Mouse (Mus musculus) lung, embryonic 15.5 days (tissue): Measurements from ENCODE around the gene Lair1. TPM values are rescaled to one million over a fixed set of nuclear protein-coding genes. Genes with fewer than 3 reads are reported as not detected.

Experiments used
- ATAC-seq: fragments of 200-750 bp; cut with Nextera tagmentation; 2 replicates; pipeline ENCODE4 v1.8.0; 2017; ENCODE audit warnings: moderate number of reproducible peaks, borderline replicate concordance; ENCODE audit not compliant: low FRiP score, low TSS enrichment; ENCODE audit errors: extremely low read depth
- H3K27ac ChIP-seq: fragments of 300-500 bp; sonication (generic); 2 replicates; pipeline ENCODE4 v1.5.1; 2015; ENCODE audit warnings: moderate library complexity, mild to moderate bottlenecking, inconsistent platforms
- H3K27me3 ChIP-seq: fragments of 300-500 bp; sonication (generic); 2 replicates; pipeline ENCODE4 v1.6.1; 2015; ENCODE audit warnings: inconsistent platforms
- H3K36me3 ChIP-seq: fragments of 300-500 bp; sonication (generic); 2 replicates; pipeline ENCODE4 v1.6.1; 2015; ENCODE audit warnings: inconsistent platforms
- H3K4me1 ChIP-seq: fragments of 300-500 bp; sonication (generic); 2 replicates; pipeline ENCODE4 v1.6.1; 2015; ENCODE audit warnings: inconsistent platforms
- H3K4me2 ChIP-seq: fragments of 300-500 bp; sonication (generic); 2 replicates; pipeline ENCODE4 v1.6.1; 2015; ENCODE audit warnings: inconsistent platforms, mild to moderate bottlenecking, moderate library complexity
- H3K4me3 ChIP-seq: fragments of 300-500 bp; sonication (generic); 2 replicates; pipeline ENCODE4 v1.5.1; 2015; ENCODE audit warnings: mild to moderate bottlenecking, inconsistent platforms
- H3K9ac ChIP-seq: fragments of 300-500 bp; sonication (generic); 2 replicates; pipeline ENCODE4 v1.6.1; 2015; ENCODE audit warnings: inconsistent platforms
- H3K9me3 ChIP-seq: fragments of 300-500 bp; sonication (generic); 2 replicates; pipeline ENCODE4 v1.6.1; 2016; ENCODE audit warnings: inconsistent platforms
- WGBS: fragments of 180-500 bp; shearing (Covaris S2); methylation state at CpG from one replicate; pipeline ENCODE4 v1.1.7; 2015; 5-methylcytosine and 5-hydroxymethylcytosine counted together
- polyA plus RNA-seq: library from polyadenylated mRNA; unstranded; fragments of >200 nt; fragmentation: Nextera tagmentation; extraction: Ambion mirVana; gene quantifications from 2 replicates; pipeline ENCODE4 v1.2.1, GENCODE M21; 2015

The Lair1 gene
- polyA plus RNA-seq, result 0.72 and 1.2 TPM in 2 replicates

DNA sequence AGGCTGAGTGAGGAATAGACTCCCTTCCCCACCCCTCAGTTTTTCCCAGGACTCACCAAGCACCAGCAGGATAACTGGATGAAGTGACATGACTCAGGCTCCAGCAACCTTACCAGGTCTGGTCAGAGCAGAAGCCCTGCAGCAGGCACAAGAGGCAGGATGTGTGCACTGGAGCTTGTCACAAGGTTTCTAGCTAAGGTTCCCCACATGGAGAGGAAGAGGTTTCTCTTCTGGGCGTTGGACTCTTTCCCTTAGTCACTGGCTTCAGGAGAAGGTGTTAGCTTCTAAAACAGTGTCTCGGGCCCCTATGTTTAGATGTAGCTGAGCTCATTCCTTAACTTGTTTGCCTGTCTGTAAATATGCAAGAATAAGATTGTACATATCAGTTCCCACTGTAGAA lies at the start of gene Lair1:
TSS of gene Lair1 (minus strand) at position 192 of the 400 bp plus-strand sequence.
- Histone ChIP-seq H3K4me2 (no peak within 1 kb of the TSS), H3K4me3 (no peak within 1 kb of the TSS), H3K4me1 (no peaks in the 10 kb centered on the region), H3K27me3 (no peaks in the 10 kb centered on the region), H3K36me3 (no peaks in the 10 kb centered on the region), H3K27ac (no peak within 1 kb of the TSS), H3K9ac (no peak within 1 kb of the TSS), H3K9me3 (no peaks in the 10 kb centered on the region)
- 54% methylated on average over 2 of the region's 2 CpGs for WGBS
- ATAC-seq, result no peak

DNA sequence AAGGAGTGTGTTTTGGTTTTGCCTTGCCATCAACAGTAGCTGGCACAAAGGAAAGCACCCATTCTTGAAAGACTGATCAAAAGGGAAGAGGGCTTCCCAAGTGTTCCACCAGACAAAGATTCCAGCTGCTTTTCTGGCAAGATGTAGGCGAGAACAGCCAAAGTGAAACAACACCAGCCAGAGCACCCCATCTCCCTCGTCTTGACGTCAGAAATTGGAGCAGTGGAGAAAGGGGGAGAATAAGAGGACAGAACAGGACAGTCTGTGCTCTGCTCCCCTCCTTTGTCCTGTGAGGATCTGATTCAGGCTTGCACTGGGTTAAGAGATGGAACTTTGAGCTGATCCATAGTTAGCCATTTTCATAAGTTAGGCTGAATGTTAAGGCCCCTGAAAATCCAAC lies 48.8 kb upstream of the Lair1 start:
- ATAC-seq, result no peak
- no peaks in the 10 kb centered on the region for H3K36me3 ChIP-seq
- WGBS, result 36% methylated on average over 3 of the region's 3 CpGs
- H3K4me1 ChIP-seq, result no peaks in the 10 kb centered on the region
- H3K9ac ChIP-seq, result no peak overlapping the region
- H3K27ac ChIP-seq, result no peak overlapping the region
- H3K4me3 ChIP-seq, result no peak overlapping the region
- H3K4me2 ChIP-seq, result no peak overlapping the region
- H3K27me3 ChIP-seq, result no peaks in the 10 kb centered on the region
- H3K9me3 ChIP-seq, result no peaks in the 10 kb centered on the region

- no peak overlapping the region for H3K9ac ChIP-seq
- H3K36me3 ChIP-seq, result no peaks in the 10 kb centered on the region
- no peak for ATAC-seq
- no peak overlapping the region for H3K27ac ChIP-seq
- H3K4me1 ChIP-seq, result no peaks in the 10 kb centered on the region
- H3K9me3 ChIP-seq, result no peaks in the 10 kb centered on the region
- 9% methylated on average over 4 of the region's 4 CpGs for WGBS
- no peaks in the 10 kb centered on the region for H3K27me3 ChIP-seq
- H3K4me3 ChIP-seq, result no peak overlapping the region
- no peak overlapping the region for H3K4me2 ChIP-seq
These were observed 40.4 kb upstream of the Lair1 start for GRCm38 (mm10) chr7:4103411-4103810.

DNA sequence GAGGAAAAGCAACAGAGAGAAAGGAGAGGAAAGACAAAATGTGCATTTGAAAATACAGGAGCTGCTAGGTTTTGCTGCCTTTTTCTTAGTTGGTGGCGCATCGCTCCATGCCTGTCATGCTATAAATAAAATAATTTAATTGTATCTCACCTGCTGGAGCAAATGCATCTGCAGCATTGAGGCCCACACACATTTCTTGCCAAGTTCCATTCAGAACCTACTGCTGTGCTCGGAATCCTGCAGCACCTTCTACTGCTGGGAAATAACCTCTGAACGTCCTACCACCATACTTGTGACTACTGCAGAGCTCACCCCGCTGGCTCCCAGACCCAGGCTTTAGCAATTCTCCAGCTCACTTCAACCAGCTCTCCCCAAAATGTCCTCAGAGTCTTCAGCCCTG lies 38.1 kb upstream of the Lair1 start:
- Histone ChIP-seq H3K4me1 (no peaks in the 10 kb centered on the region), H3K9me3 (no peaks in the 10 kb centered on the region), H3K4me3 (no peak overlapping the region), H3K27ac (no peak overlapping the region), H3K9ac (no peak overlapping the region), H3K4me2 (no peak overlapping the region), H3K27me3 (no peaks in the 10 kb centered on the region), H3K36me3 (no peaks in the 10 kb centered on the region)
- WGBS, result 76% methylated on average over 5 of the region's 5 CpGs
- ATAC-seq, result no peak

GRCm38 (mm10) chr7:4098832-4099231 lies 35.8 kb upstream of the Lair1 start:
- H3K27me3 ChIP-seq, result no peaks in the 10 kb centered on the region
- no peak overlapping the region for H3K9ac ChIP-seq
- 47% methylated on average over 2 of the region's 2 CpGs for WGBS
- no peak for ATAC-seq
- no peak overlapping the region for H3K4me3 ChIP-seq
- H3K36me3 ChIP-seq, result no peaks in the 10 kb centered on the region
- no peaks in the 10 kb centered on the region for H3K4me1 ChIP-seq
- no peak overlapping the region for H3K4me2 ChIP-seq
- no peaks in the 10 kb centered on the region for H3K9me3 ChIP-seq
- no peak overlapping the region for H3K27ac ChIP-seq

GRCm38 (mm10) chr7:4098301-4098700 lies 35.3 kb upstream of the Lair1 start:
- H3K27ac ChIP-seq, result no peak overlapping the region
- H3K9me3 ChIP-seq, result no peaks in the 10 kb centered on the region
- ATAC-seq, result no peak
- H3K4me2 ChIP-seq, result no peak overlapping the region
- no peaks in the 10 kb centered on the region for H3K27me3 ChIP-seq
- no peaks in the 10 kb centered on the region for H3K36me3 ChIP-seq
- 66% methylated on average over 2 of the region's 2 CpGs for WGBS
- no peaks in the 10 kb centered on the region for H3K4me1 ChIP-seq
- no peak overlapping the region for H3K4me3 ChIP-seq
- H3K9ac ChIP-seq, result no peak overlapping the region

GRCm38 (mm10) chr7:4091170-4091569 lies 28.2 kb upstream of the Lair1 start:
- H3K27ac ChIP-seq, result no peak overlapping the region
- no peaks in the 10 kb centered on the region for H3K9me3 ChIP-seq
- no peaks in the 10 kb centered on the region for H3K27me3 ChIP-seq
- H3K4me1 ChIP-seq, result no peaks in the 10 kb centered on the region
- WGBS, result 49% methylated on average over 8 of the region's 8 CpGs
- no peak overlapping the region for H3K9ac ChIP-seq
- H3K4me3 ChIP-seq, result no peak overlapping the region
- no peaks in the 10 kb centered on the region for H3K36me3 ChIP-seq
- H3K4me2 ChIP-seq, result no peak overlapping the region
- no peak for ATAC-seq

DNA sequence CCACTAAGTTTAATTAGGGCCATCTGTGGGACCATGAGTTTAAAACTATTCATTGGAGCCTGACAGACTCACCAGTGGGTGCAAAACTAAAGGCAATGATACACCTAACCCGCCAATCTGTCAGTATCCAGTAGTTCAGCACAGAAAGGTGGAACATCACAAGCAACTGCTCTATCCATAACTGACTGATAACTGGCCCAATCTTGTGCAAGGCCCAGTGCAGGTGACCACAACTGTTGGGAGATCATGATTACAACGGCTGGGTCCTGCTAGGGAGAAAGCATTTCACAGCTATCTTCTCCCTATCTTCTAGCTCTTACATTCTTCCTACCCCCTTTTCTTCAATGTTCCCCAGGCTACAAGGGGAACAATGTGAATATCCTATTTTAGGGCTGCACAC lies 25.7 kb upstream of the Lair1 start:
- Histone ChIP-seq H3K9ac (no peak overlapping the region), H3K4me3 (no peak overlapping the region), H3K36me3 (no peaks in the 10 kb centered on the region), H3K4me1 (no peaks in the 10 kb centered on the region), H3K9me3 (no peaks in the 10 kb centered on the region), H3K4me2 (no peak overlapping the region), H3K27ac (no peak overlapping the region), H3K27me3 (no peaks in the 10 kb centered on the region)
- WGBS, result 81% methylated on average over 2 of the region's 2 CpGs
- no peak for ATAC-seq

DNA sequence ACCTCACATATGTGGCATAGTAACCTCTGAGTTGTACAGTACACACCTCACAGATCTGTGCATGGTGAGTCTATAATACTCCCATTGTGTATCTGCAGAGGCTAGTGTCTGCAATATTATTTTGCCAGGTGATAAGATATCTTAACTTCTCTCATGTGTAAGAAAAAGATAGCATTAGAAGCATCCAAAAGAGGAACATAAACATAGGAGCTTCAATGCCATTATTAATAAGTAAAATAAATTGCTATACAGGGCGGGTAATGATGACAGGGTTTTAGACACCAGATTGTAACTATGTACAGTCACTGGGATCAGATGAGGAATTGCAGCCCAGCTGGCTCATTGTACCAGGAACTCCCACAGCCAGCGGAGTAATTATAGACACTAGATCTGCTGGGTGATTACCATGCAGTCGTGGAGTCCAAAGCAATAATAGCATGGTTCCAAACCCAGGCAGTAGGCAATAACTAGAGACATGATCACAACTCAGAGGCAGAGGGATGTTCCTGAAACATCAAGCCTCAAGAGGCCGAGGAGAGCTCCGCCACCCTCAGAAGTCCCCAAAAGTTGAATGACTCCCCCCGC lies 25.0 kb upstream of the Lair1 start:
- Histone ChIP-seq H3K27ac (no peak overlapping the region), H3K4me1 (no peaks in the 10 kb centered on the region), H3K36me3 (no peaks in the 10 kb centered on the region), H3K4me3 (no peak overlapping the region), H3K9me3 (no peaks in the 10 kb centered on the region), H3K27me3 (no peaks in the 10 kb centered on the region), H3K9ac (no peak overlapping the region), H3K4me2 (no peak overlapping the region)
- ATAC-seq, result no peak
- WGBS, result 83% methylated on average over 6 of the region's 6 CpGs

DNA sequence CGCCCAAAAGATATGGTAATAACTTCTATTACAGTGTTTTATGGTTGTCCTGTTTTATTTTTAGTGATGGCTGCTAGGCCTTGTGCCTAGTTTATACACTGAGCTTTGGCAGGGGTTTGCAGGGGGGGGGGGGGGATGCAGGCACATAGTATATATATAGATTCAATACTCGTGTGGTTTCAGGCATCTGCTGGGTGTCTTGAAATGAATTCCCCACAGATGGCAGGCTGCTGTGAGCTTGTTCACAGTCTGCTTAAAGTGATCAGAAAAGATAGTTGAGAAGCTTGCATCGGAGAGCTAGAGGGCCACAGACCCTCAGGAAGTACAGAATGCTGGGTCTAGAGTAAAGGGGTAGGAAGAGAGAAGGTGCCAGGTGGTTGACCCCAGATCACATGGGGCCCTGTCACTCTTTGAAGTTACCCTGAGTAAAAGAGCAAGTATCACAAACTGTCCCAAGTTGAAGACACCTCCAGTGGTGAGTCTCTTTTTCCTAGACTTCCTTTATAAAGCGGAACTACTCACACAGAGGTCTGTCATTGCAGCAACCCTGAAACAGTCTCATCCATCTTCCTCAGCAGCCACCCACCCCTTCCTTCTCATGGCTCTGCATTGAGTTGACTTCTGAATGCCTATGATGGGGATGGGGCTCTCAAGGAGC lies 24.4 kb upstream of the Lair1 start:
- no peak for ATAC-seq
- 70% methylated on average over 4 of the region's 4 CpGs for WGBS
- no peak overlapping the region for H3K9ac ChIP-seq

GRCm38 (mm10) chr7:4085562-4085961 lies 22.6 kb upstream of the Lair1 start:
- Histone ChIP-seq H3K27ac (no peak overlapping the region), H3K4me1 (no peaks in the 10 kb centered on the region), H3K9me3 (no peaks in the 10 kb centered on the region), H3K4me3 (no peak overlapping the region), H3K9ac (no peak overlapping the region), H3K4me2 (no peak overlapping the region), H3K36me3 (no peaks in the 10 kb centered on the region), H3K27me3 (no peaks in the 10 kb centered on the region)
- ATAC-seq, result no peak

More for the DNA sequence above, 24.4 kb upstream of the Lair1 start:
- no peaks in the 10 kb centered on the region for H3K36me3 ChIP-seq
- H3K4me1 ChIP-seq, result no peaks in the 10 kb centered on the region
- H3K4me3 ChIP-seq, result no peak overlapping the region
- H3K9me3 ChIP-seq, result no peaks in the 10 kb centered on the region
- H3K27me3 ChIP-seq, result no peaks in the 10 kb centered on the region
- no peak overlapping the region for H3K4me2 ChIP-seq
- H3K27ac ChIP-seq, result no peak overlapping the region

GRCm38 (mm10) chr7:4084161-4084560 lies 21.2 kb upstream of the Lair1 start:
- no peak overlapping the region for H3K27ac ChIP-seq
- no peaks in the 10 kb centered on the region for H3K9me3 ChIP-seq
- H3K27me3 ChIP-seq, result no peaks in the 10 kb centered on the region
- no peaks in the 10 kb centered on the region for H3K4me1 ChIP-seq
- H3K4me3 ChIP-seq, result no peak overlapping the region
- no peak overlapping the region for H3K9ac ChIP-seq
- ATAC-seq, result no peak
- no peaks in the 10 kb centered on the region for H3K36me3 ChIP-seq
- WGBS, result 66% methylated on average over 6 of the region's 6 CpGs
- no peak overlapping the region for H3K4me2 ChIP-seq

DNA sequence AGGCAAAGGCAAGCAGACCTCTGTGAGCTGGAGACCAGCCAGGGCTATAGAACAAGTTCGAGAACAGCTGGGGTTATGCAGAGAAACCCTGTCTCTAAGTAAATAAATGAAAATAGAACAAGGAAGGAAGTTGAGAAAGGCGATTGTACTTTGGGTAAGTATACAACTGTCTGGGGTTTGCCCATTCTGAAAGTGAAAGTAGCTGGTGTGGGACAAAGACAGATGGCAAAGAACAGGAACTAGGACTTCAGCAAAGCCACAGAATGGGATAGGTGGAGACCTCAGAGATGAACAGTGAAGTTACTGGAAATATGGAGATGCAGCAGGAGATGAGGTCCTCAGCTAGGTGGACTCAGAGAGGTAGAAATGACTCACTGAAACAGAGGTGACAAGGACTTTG lies 19.8 kb upstream of the Lair1 start:
- no peaks in the 10 kb centered on the region for H3K4me1 ChIP-seq
- H3K4me3 ChIP-seq, result no peak overlapping the region
- H3K9ac ChIP-seq, result no peak overlapping the region
- no peak overlapping the region for H3K4me2 ChIP-seq
- H3K9me3 ChIP-seq, result no peaks in the 10 kb centered on the region
- no peak for ATAC-seq
- 4% methylated on average over 2 of the region's 2 CpGs for WGBS
- no peaks in the 10 kb centered on the region for H3K36me3 ChIP-seq
- H3K27me3 ChIP-seq, result no peaks in the 10 kb centered on the region
- H3K27ac ChIP-seq, result no peak overlapping the region
